Mouse (Mus musculus): Measurements from ENCODE around the gene Derl3. TPM values are rescaled to one million over a fixed set of nuclear protein-coding genes. Genes with fewer than 3 reads are reported as not detected.
A peak's percentile ranks its signal among the peaks of the same experiment; 100 is the strongest.
"Not testable (repeated sequence)": the region's sequence is repeated elsewhere in the genome, so short reads cannot be mapped to it uniquely, and the experiment has no call there.

The Derl3 gene
- polyA plus RNA-seq, 1 experiment: 0.36 TPM

DNA sequence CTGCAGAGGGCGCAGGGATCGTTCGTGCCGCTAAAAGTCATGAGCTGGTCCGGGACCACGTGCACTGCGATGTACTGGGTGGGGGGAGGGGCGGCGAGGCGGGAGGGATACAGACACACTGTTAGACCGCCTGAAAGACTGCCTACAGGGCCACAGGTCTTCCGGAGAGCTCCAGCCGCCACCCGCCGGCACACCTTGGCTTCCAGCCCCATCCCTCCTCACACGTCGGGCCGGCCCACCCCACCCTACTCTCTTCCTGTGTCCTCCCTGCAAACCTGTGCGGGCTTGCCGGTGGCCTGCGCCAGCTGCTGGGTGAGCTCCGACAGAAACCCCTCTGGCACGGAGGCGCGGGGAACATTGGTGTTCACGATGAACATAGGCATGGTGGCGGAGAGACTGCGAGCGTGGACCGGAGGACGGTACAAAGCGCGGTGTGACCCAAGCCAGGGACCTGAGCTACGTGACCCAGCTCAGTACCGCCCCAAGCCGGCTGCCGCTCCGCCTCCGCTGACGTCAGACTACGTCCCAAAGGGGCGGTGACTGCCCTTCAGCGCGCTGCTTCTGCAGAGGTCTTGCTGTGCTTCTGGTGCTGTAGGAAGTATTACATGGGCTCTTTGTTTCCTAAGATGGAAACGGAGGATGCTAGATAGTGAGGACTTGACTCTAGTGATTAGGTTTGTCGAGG, 33.3 kb upstream of the Derl3 start, which contains the start of gene Mif:
Gene Mif (minus strand): TSS at position 455 of the 685 bp plus-strand sequence.
- TF ChIP-seq GATA1 (IDR thresholded peaks at IDR 0.05; ENCODE audit: low read length): not testable (repeated sequence)

DNA sequence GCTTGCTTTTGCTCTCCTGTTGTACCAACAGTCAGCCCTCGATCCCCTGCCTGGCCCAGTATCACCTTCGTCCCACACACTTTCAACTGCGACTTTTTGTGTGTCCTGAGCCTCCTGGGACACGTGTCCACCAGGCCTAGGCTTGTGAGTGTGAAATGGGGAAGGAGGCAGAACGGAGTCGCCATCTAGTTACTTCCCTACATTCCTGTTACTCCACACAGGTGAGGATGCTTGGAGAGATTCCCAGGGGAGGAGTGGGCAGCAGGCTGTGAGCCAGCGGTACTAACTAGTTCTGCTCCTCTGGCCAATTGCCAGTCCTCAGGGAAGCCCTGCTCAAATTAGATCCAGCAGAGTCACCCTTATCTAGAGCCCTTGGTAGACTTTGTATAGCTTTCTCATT, 32.5 kb upstream of the Derl3 start:
- TF ChIP-seq GATA1 (IDR thresholded peaks at IDR 0.05; ENCODE audit: low read length): no peak

GRCm38 (mm10) chr10:75861587-75861986, 31.6 kb upstream of the Derl3 start:
- TF ChIP-seq GATA1 (IDR thresholded peaks at IDR 0.05; ENCODE audit: low read length): no peak

DNA sequence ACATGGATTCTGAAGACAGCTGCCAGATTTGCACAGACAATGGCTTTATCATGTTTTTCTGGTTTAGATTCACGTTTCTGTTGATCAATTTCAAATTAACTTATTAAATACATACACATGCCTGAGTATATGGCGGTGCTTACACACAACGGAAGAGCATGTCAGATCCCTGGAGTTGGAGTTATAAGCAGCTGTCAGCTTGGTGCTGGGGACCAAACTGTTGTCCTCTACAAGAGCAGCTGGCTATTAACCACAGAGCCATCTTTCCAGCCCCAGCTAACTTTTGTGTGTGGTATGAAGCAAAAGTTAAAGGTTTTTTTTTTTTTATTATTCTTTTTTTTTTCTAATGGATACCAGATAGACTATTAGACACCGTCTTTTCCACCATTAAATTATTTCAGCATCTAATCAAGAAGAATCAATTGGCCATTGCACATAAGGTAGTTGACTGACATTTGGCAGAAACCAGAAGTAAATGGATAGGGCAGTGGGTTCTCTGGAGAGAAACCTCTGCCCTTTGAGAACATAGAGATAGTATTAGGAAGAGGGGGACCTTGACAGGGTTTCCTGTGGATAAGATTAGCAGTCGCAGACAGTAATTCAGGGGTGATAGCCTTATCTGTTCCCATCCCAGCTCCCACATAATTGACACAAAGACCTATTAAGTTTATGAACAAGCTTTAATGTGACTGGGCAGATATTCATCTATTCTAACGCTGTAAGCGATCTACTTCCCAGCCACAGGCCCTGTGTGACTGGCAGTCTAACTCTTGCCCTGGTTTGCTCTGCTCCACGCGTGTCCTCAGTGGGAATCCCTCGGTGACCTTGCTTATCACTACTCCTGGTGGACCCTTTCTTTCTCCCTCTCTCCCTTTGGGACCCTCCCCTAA, 20.9 kb upstream of the Derl3 start:
- TF ChIP-seq GATA1 (IDR thresholded peaks at IDR 0.05; ENCODE audit: low read length): peak; percentile 76

DNA sequence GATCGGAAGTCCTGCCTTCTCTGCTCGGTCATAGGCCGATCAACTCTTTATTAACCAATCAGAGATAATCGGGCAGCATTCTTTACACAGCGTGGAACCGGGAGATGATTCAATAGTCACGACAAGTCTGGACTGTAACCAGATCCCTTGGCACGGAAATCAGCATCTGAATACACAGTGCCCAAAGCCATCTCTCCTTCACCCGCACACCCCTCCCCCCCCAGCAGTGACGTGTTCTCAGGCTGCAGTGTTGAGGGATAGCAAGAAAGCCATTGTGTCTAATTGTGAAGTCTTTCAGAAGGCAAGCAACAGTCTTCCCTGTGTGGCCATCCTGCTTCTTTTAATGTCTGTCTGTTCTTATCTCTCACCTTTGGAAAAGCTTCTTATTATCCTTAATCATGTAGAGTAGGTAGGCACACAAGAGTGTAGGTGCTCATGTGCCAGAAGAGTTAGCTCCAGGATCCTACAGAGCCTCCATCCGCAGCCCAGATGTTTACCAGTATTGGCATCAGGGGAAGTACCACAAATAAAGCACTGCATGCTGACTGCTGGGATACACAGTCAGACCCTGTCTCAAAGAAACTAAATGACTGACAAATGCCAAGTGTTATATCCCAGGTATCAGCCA, 20.2 kb upstream of the Derl3 start:
- TF ChIP-seq GATA1 (IDR thresholded peaks at IDR 0.05; ENCODE audit: low read length): no peak

- TF ChIP-seq GATA1 (IDR thresholded peaks at IDR 0.05; ENCODE audit: low read length): no peak
Measured at GRCm38 (mm10) chr10:75873543-75874170, 19.6 kb upstream of the Derl3 start.

DNA sequence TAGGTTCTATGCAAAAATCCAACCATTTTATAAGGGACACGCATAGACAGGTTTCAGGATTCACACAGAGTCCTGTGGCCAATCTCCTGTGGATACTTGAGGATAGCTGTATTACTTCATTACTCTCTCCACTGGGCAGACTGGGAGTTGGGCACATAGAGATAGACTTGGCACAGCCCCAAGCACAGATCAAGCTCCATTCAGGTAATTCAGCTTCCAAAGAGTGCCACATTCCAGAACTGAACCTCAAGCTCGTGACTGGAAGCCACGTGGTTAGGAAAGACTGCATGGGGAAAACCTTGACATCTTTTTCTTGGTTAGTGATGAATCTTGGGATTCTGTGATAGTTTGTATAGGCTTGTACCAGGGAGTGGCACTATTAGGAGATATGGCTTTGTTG, 14.4 kb upstream of the Derl3 start:
- no peak for TF ChIP-seq GATA1 (IDR thresholded peaks at IDR 0.05; ENCODE audit: low read length)

- no peak for TF ChIP-seq GATA1 (IDR thresholded peaks at IDR 0.05; ENCODE audit: low read length)
Measured at GRCm38 (mm10) chr10:75880351-75880750, 12.9 kb upstream of the Derl3 start.

GRCm38 (mm10) chr10:75880771-75881577, 12.2 kb upstream of the Derl3 start:
- no peak for TF ChIP-seq GATA1 (IDR thresholded peaks at IDR 0.05; ENCODE audit: low read length)

DNA sequence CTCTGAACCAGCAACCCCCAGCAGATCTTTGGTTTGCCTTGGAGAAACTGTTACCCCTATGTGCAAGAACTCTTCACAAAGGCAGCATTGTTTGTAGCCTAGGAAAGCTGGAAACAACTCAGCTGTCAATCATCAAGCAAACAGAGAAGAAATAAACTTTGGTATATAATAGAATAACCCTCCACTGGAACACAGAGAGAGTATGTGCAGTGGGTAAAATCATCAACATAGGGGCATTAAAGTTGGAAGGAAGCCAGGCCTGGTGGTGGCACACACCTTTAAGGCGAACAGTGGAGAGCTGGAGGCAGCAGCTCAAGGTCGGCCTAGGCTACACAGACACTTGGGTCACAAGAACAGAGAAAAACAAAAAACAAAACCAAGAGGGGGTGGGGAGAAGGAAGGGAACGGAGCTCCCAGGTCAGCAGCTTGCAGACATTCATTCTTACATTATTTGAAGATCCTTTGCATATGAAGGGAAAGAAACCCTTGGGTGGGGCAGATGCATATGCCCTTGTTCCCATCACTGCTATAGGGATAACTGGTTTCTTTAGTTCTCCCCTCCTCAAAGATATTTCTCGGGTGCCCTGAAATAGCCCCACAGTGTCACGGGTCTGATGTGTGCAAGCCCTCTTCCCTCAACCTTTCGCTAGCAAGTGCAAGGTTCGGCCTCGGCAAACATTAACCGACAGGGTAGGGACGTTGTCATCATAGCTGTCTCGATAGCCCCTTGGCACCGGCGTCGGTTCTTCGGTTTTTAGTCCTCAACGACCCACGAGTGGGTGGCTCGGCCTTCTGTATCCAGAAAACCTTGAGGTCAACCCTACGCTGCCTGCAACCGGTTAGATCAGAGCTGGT, 11.4 kb upstream of the Derl3 start:
- no peak for TF ChIP-seq GATA1 (IDR thresholded peaks at IDR 0.05; ENCODE audit: low read length)

GRCm38 (mm10) chr10:75882433-75883231, 10.6 kb upstream of the Derl3 start:
- no peak for TF ChIP-seq GATA1 (IDR thresholded peaks at IDR 0.05; ENCODE audit: low read length)

GRCm38 (mm10) chr10:75883232-75883552, 10.0 kb upstream of the Derl3 start:
- no peak for TF ChIP-seq GATA1 (IDR thresholded peaks at IDR 0.05; ENCODE audit: low read length)

- no peak for TF ChIP-seq GATA1 (IDR thresholded peaks at IDR 0.05; ENCODE audit: low read length)
Measured at GRCm38 (mm10) chr10:75884742-75885141, 8.5 kb upstream of the Derl3 start.
